Mouse (Mus musculus) hindbrain, embryonic 10.5 days (tissue): ENCODE data around the gene Tcl1b2. TPM values are rescaled to one million over a fixed set of nuclear protein-coding genes. Genes with fewer than 3 reads are reported as not detected.

Source experiments
- DNase-seq: peaks from one replicate; pipeline ENCODE4 v3.0.0-alpha.2; 2017; ENCODE audit warnings: low spot score
- H3K27ac ChIP-seq: fragments of 300-500 bp; sonication (generic); 2 replicates; pipeline ENCODE4 v1.5.1; 2016; ENCODE audit warnings: mild to moderate bottlenecking, moderate library complexity
- H3K27me3 ChIP-seq: fragments of 300-500 bp; sonication (generic); 2 replicates; pipeline ENCODE4 v1.6.1; 2016; ENCODE audit warnings: mild to moderate bottlenecking; ENCODE audit not compliant: poor library complexity, insufficient read depth, severe bottlenecking
- H3K36me3 ChIP-seq: fragments of 300-500 bp; sonication (generic); 2 replicates; pipeline ENCODE4 v1.6.1; 2016; ENCODE audit warnings: mild to moderate bottlenecking, moderate library complexity
- H3K4me1 ChIP-seq: fragments of 300-500 bp; sonication (generic); replicated peaks from 2 replicates; pipeline ENCODE4 v1.6.1; 2016; ENCODE audit warnings: mild to moderate bottlenecking
- H3K4me3 ChIP-seq: fragments of 300-500 bp; sonication (generic); 2 replicates; pipeline ENCODE4 v1.5.1; 2016; ENCODE audit warnings: mild to moderate bottlenecking, moderate library complexity
- H3K9me3 ChIP-seq: fragments of 300-500 bp; sonication (generic); 2 replicates; pipeline ENCODE4 v1.6.1; 2016; ENCODE audit warnings: mild to moderate bottlenecking, moderate library complexity
- WGBS: fragments of 180-500 bp; shearing (Covaris S2); methylation state at CpG from one replicate; pipeline ENCODE4 v1.1.7; 2016; 5-methylcytosine and 5-hydroxymethylcytosine counted together
- polyA plus RNA-seq: library from polyadenylated mRNA; unstranded; fragments of >200 nt; fragmentation: Nextera tagmentation; extraction: Ambion mirVana; gene quantifications from 2 replicates; pipeline ENCODE4 v1.2.1, GENCODE M21; 2016

Tcl1b2 gene
- not detected in 2 replicates for polyA plus RNA-seq

- Histone ChIP-seq H3K27me3 (no peaks in the 10 kb centered on the region), H3K4me1 (no peaks in the 10 kb centered on the region), H3K36me3 (no peaks in the 10 kb centered on the region), H3K4me3 (no peak within 1 kb of the TSS), H3K9me3 (0 out of 2 replicates have a peak, but pooled peaks cover 3% of the 10 kb centered on the region), H3K27ac (no peak within 1 kb of the TSS)
- WGBS, result 78% methylated on average over 3 of the region's 3 CpGs
- DNase-seq, result no peak
These were observed at the start of gene Tcl1b2 for GRCm38 (mm10) chr12:105145714-105146113. Tcl1b2 (plus strand) TSS chr12:105146014.

DNA sequence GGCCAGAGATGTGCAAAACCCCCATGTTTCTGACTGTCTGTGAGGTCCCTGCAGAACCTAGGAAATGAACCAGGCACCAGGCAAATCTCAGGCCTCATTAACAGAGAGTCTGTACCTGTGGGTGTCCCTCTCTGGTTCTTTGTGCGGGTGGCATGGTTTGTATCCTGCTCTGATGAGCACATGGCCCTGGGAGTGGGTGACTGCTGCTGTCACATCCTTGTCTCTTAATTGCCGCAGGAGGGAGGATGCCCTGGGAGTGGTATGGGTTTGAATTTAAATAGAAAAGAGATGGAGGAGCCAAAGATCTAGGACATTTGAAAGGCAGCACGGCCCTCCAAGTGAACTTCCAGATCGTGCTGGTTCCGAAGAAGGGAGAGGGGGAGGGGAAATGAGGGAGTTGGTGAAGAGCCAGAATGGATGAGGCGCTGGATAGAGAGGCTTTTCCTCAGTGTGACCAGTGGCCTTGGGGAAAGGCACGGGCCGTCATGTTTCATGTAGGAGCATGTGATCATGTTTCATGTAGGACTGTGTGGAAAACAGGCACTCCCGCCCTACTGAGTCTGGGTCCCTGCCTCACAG, 46.3 kb upstream of the Tcl1b2 start:
- Histone ChIP-seq H3K9me3 (no peaks in the 10 kb centered on the region), H3K4me3 (no peak overlapping the region), H3K27ac (no peak overlapping the region), H3K27me3 (peaks cover 25% of the 10 kb centered on the region; the same call in 1 of the 2 replicates), H3K36me3 (no peaks in the 10 kb centered on the region), H3K4me1 (peaks cover 27% of the 10 kb centered on the region)
- no peak for DNase-seq
- 64% methylated on average over 9 of the region's 9 CpGs for WGBS

- Histone ChIP-seq H3K9me3 (no peaks in the 10 kb centered on the region), H3K4me3 (no peak overlapping the region), H3K27me3 (peaks cover 23% of the 10 kb centered on the region; the same call in 1 of the 2 replicates), H3K4me1 (peaks cover 27% of the 10 kb centered on the region), H3K27ac (no peak overlapping the region), H3K36me3 (no peaks in the 10 kb centered on the region)
- no peak for DNase-seq
- 56% methylated on average over 8 of the region's 8 CpGs for WGBS
These were observed 42.9 kb upstream of the Tcl1b2 start for GRCm38 (mm10) chr12:105102901-105103300.

- no peak overlapping the region for H3K27ac ChIP-seq
- peaks cover 18% of the 10 kb centered on the region; the same call in 1 of the 2 replicates for H3K27me3 ChIP-seq
These were observed 41.8 kb upstream of the Tcl1b2 start for GRCm38 (mm10) chr12:105104036-105104435.

GRCm38 (mm10) chr12:105105326-105105725, 40.5 kb upstream of the Tcl1b2 start:
- Histone ChIP-seq H3K27me3 (peaks cover 14% of the 10 kb centered on the region; the same call in 1 of the 2 replicates), H3K27ac (no peak overlapping the region), H3K36me3 (no peaks in the 10 kb centered on the region), H3K9me3 (no peaks in the 10 kb centered on the region), H3K4me1 (peaks cover 12% of the 10 kb centered on the region), H3K4me3 (no peak overlapping the region)
- WGBS, result 86% methylated on average over 5 of the region's 5 CpGs
- no peak for DNase-seq

More at GRCm38 (mm10) chr12:105104036-105104435, 41.8 kb upstream of the Tcl1b2 start:
- no peak overlapping the region for H3K4me3 ChIP-seq
- peaks cover 24% of the 10 kb centered on the region for H3K4me1 ChIP-seq
- WGBS, result 7% methylated on average over 4 of the region's 4 CpGs
- no peaks in the 10 kb centered on the region for H3K9me3 ChIP-seq
- no peaks in the 10 kb centered on the region for H3K36me3 ChIP-seq
- DNase-seq, result peak; percentile 85

- no peak for DNase-seq
These were observed 37.0 kb upstream of the Tcl1b2 start for GRCm38 (mm10) chr12:105108856-105109255.

GRCm38 (mm10) chr12:105109406-105109805, 36.4 kb upstream of the Tcl1b2 start:
- Histone ChIP-seq H3K36me3 (no peaks in the 10 kb centered on the region), H3K4me3 (no peak overlapping the region), H3K4me1 (peaks cover 16% of the 10 kb centered on the region), H3K27ac (no peak overlapping the region), H3K9me3 (no peaks in the 10 kb centered on the region), H3K27me3 (0 out of 2 replicates have a peak, but pooled peaks cover 3% of the 10 kb centered on the region)
- DNase-seq, result no peak
- 72% methylated on average over 3 of the region's 3 CpGs for WGBS

More at GRCm38 (mm10) chr12:105108856-105109255, 37.0 kb upstream of the Tcl1b2 start:
- Histone ChIP-seq H3K36me3 (no peaks in the 10 kb centered on the region), H3K4me3 (no peak overlapping the region), H3K9me3 (no peaks in the 10 kb centered on the region), H3K27me3 (0 out of 2 replicates have a peak, but pooled peaks cover 3% of the 10 kb centered on the region), H3K27ac (no peak overlapping the region), H3K4me1 (peaks cover 16% of the 10 kb centered on the region)
- 94% methylated on average over 4 of the region's 4 CpGs for WGBS

- Histone ChIP-seq H3K27ac (no peak overlapping the region), H3K4me1 (peaks cover 16% of the 10 kb centered on the region), H3K27me3 (0 out of 2 replicates have a peak, but pooled peaks cover 3% of the 10 kb centered on the region), H3K4me3 (no peak overlapping the region), H3K9me3 (no peaks in the 10 kb centered on the region), H3K36me3 (no peaks in the 10 kb centered on the region)
- WGBS, result 83% methylated on average over 4 of the region's 4 CpGs
- DNase-seq, result no peak
These were observed 36.0 kb upstream of the Tcl1b2 start for GRCm38 (mm10) chr12:105109812-105110211.

DNA sequence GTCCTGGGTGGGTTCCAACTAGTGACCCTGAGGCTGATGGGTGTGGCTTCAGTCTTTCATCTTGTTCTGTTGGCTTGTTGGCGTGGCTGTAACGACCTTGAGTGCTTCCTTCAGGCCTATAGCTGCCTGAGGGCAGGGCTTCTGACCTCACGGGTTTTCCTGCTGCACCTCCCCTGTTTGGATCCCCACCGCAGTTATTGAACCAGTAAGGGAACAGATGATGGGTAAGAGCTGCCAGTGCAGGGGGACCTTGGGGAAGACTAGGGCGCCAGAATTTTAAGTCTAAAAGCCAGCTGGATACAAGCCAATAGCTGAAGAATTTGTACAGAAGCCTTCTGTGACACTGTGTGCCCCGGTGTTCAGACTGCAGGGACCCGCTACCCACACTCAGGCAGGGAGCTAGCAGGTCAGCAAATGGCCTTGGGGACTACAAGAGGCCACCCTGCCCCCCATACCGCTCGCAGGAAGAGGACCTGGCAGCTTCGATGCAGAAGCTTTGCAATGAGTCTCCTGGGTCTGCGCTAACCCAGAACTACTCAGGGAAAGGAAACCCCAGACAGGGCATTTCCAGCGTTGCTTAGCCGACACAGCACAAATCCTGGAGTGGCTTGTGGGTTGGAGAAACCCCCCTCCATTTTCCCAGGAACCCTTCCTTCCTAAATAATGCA, 33.4 kb upstream of the Tcl1b2 start:
- Histone ChIP-seq H3K36me3 (no peaks in the 10 kb centered on the region), H3K4me1 (peaks cover 16% of the 10 kb centered on the region), H3K4me3 (no peak overlapping the region), H3K9me3 (no peaks in the 10 kb centered on the region), H3K27ac (peak overlapping the region; percentile 16), H3K27me3 (no peaks in the 10 kb centered on the region)
- WGBS, result 48% methylated on average over 13 of the region's 13 CpGs
- DNase-seq, result no peak

GRCm38 (mm10) chr12:105116648-105117047, 29.2 kb upstream of the Tcl1b2 start:
- no peak overlapping the region for H3K27ac ChIP-seq
- no peaks in the 10 kb centered on the region for H3K9me3 ChIP-seq
- peaks cover 9% of the 10 kb centered on the region for H3K4me1 ChIP-seq
- 87% methylated on average over 1 of the region's 1 CpGs for WGBS
- H3K36me3 ChIP-seq, result no peaks in the 10 kb centered on the region
- H3K27me3 ChIP-seq, result no peaks in the 10 kb centered on the region
- DNase-seq, result no peak
- no peak overlapping the region for H3K4me3 ChIP-seq

GRCm38 (mm10) chr12:105125362-105125761, 20.5 kb upstream of the Tcl1b2 start:
- no peaks in the 10 kb centered on the region for H3K9me3 ChIP-seq
- H3K4me1 ChIP-seq, result no peaks in the 10 kb centered on the region
- H3K27ac ChIP-seq, result no peak overlapping the region
- H3K36me3 ChIP-seq, result no peaks in the 10 kb centered on the region
- 86% methylated on average over 6 of the region's 6 CpGs for WGBS
- DNase-seq, result no peak
- H3K27me3 ChIP-seq, result no peaks in the 10 kb centered on the region
- H3K4me3 ChIP-seq, result no peak overlapping the region

- 32% methylated on average over 4 of the region's 4 CpGs for WGBS
These were observed 19.3 kb upstream of the Tcl1b2 start for GRCm38 (mm10) chr12:105126516-105126915.

GRCm38 (mm10) chr12:105127607-105128006, 18.2 kb upstream of the Tcl1b2 start:
- no peaks in the 10 kb centered on the region for H3K36me3 ChIP-seq
- no peak overlapping the region for H3K27ac ChIP-seq
- H3K4me1 ChIP-seq, result no peaks in the 10 kb centered on the region
- no peaks in the 10 kb centered on the region for H3K27me3 ChIP-seq
- 82% methylated on average over 2 of the region's 2 CpGs for WGBS
- no peak for DNase-seq
- no peaks in the 10 kb centered on the region for H3K9me3 ChIP-seq
- no peak overlapping the region for H3K4me3 ChIP-seq

More at GRCm38 (mm10) chr12:105126516-105126915, 19.3 kb upstream of the Tcl1b2 start:
- H3K4me3 ChIP-seq, result no peak overlapping the region
- H3K36me3 ChIP-seq, result no peaks in the 10 kb centered on the region
- H3K4me1 ChIP-seq, result no peaks in the 10 kb centered on the region
- no peaks in the 10 kb centered on the region for H3K27me3 ChIP-seq
- DNase-seq, result no peak
- H3K27ac ChIP-seq, result no peak overlapping the region
- H3K9me3 ChIP-seq, result no peaks in the 10 kb centered on the region
